Mouse (Mus musculus) embryonic facial prominence, embryonic 14.5 days (tissue): ENCODE measurements around the gene Ptprg. TPM values are rescaled to one million over a fixed set of nuclear protein-coding genes. Genes with fewer than 3 reads are reported as not detected.

Source experiments
- ATAC-seq: fragments of 200-750 bp; cut with Nextera tagmentation; 2 replicates; pipeline ENCODE4 v1.8.0; 2017; ENCODE audit warnings: low read depth, moderate number of reproducible peaks, moderate TSS enrichment
- DNase-seq: peaks from one replicate; pipeline ENCODE4 v3.0.0-alpha.2; 2015; ENCODE audit warnings: low spot score
- H3K27ac ChIP-seq: fragments of 300-500 bp; sonication (generic); replicated peaks from 2 replicates; pipeline ENCODE4 v1.5.1; 2014; ENCODE audit warnings: low read depth, mild to moderate bottlenecking, low read length, moderate library complexity
- H3K27me3 ChIP-seq: fragments of 300-500 bp; sonication (generic); replicated peaks from 2 replicates; pipeline ENCODE4 v1.6.1; 2014; ENCODE audit warnings: low read length; ENCODE audit not compliant: control insufficient read depth, insufficient read depth
- H3K36me3 ChIP-seq: fragments of 300-500 bp; sonication (generic); 2 replicates; pipeline ENCODE4 v1.6.1; 2014; ENCODE audit warnings: low read length, mixed read lengths; ENCODE audit not compliant: control insufficient read depth, insufficient read depth
- H3K4me1 ChIP-seq: fragments of 300-500 bp; sonication (generic); 2 replicates; pipeline ENCODE4 v1.6.1; 2014; ENCODE audit warnings: antibody characterized with exemption, low read length; ENCODE audit not compliant: control insufficient read depth, insufficient read depth
- H3K4me2 ChIP-seq: fragments of 300-500 bp; sonication (generic); 2 replicates; pipeline ENCODE4 v1.6.1; 2014; ENCODE audit warnings: low read depth, mild to moderate bottlenecking, low read length, moderate library complexity, mixed read lengths
- H3K4me3 ChIP-seq: fragments of 300-500 bp; sonication (generic); 2 replicates; pipeline ENCODE4 v1.5.1; 2014; ENCODE audit warnings: low read depth, mild to moderate bottlenecking, low read length
- H3K9ac ChIP-seq: fragments of 300-500 bp; sonication (generic); 2 replicates; pipeline ENCODE4 v1.6.1; 2014; ENCODE audit warnings: low read depth, mild to moderate bottlenecking, low read length, moderate library complexity, mixed read lengths
- H3K9me3 ChIP-seq: fragments of 300-500 bp; sonication (generic); 2 replicates; pipeline ENCODE4 v1.6.1; 2016; ENCODE audit warnings: low read length; ENCODE audit not compliant: control insufficient read depth
- WGBS: fragments of 180-500 bp; shearing (Covaris S2); extraction: QIAGEN DNeasy Blood & Tissue Kit; methylation state at CpG from one replicate; pipeline ENCODE4 v1.1.7; 2014; 5-methylcytosine and 5-hydroxymethylcytosine counted together
- polyA plus RNA-seq: library from polyadenylated mRNA; unstranded; fragments of >200 nt; fragmentation: Nextera tagmentation; extraction: Ambion mirVana; gene quantifications from 2 replicates; pipeline ENCODE4 v1.2.1, GENCODE M21; 2014

Ptprg gene
- polyA plus RNA-seq, 1 experiment from 2014 or later, result 23.5 TPM

DNA sequence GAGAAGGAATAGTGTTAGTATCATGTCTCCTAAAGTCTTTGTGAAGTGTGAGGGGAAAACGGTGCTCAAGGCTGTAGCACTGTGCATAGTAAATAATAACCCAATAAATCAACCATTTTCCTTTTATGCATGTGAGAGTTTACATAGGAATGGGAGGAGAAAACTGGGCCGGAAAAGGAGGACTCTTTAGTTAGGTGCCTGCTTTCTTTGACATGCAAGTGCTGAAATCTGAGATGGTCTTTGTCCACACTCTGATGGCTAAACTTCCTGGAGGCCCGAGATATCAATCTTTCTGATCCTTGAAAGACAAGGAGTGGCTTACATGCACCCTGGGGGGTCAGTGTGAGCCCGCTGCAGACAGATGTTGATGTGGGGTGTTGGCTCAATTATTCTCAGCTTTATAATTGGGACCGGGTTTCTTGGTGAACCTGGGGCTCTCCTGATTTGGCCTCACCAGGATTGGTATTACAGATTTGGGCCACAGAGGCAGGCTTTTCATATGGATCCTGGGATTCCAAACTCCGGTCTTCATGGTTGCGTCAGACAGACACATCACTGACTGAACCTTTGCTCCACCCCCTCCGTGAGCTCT lies 7.4 kb downstream of the Ptprg start:
- Histone ChIP-seq H3K36me3 (no peaks in the 10 kb centered on the region), H3K9ac (no peak overlapping the region), H3K27me3 (no peaks in the 10 kb centered on the region), H3K9me3 (0 out of 2 replicates have a peak, but pooled peaks cover 3% of the 10 kb centered on the region), H3K4me1 (peaks cover 12% of the 10 kb centered on the region; the same call in 1 of the 2 replicates), H3K27ac (no peak overlapping the region), H3K4me3 (no peak overlapping the region), H3K4me2 (no peak overlapping the region)
- ATAC-seq, result no peak
- DNase-seq, result no peak
- 51% methylated on average over 8 of the region's 8 CpGs for WGBS

DNA sequence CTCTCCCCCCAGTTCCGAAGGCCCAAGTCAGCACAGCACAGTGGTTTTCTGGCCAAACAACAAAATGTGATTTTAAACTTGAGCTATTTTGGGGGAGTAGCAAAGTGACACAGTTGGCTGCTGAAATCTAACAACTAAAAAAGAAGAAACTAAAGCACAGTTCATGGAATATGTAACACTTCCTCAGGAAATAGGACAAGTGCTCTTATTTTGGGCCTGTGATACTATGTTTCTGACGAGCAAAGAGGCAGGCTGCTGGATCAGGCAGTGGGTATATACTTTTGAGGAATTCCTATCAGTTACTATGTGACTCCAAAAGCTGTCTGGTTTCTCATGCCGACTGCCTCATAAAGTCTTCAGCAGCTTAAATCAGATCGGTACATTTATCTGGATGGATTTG lies 8.1 kb downstream of the Ptprg start:
- no peaks in the 10 kb centered on the region for H3K36me3 ChIP-seq
- 81% methylated on average over 4 of the region's 4 CpGs for WGBS
- no peaks in the 10 kb centered on the region for H3K27me3 ChIP-seq
- peaks cover 8% of the 10 kb centered on the region; the same call in 1 of the 2 replicates for H3K4me1 ChIP-seq
- no peak overlapping the region for H3K4me3 ChIP-seq
- no peak overlapping the region for H3K27ac ChIP-seq
- no peak overlapping the region for H3K4me2 ChIP-seq
- no peak overlapping the region for H3K9ac ChIP-seq
- DNase-seq (no peak), ATAC-seq (no peak)
- 0 out of 2 replicates have a peak, but pooled peaks cover 3% of the 10 kb centered on the region for H3K9me3 ChIP-seq

DNA sequence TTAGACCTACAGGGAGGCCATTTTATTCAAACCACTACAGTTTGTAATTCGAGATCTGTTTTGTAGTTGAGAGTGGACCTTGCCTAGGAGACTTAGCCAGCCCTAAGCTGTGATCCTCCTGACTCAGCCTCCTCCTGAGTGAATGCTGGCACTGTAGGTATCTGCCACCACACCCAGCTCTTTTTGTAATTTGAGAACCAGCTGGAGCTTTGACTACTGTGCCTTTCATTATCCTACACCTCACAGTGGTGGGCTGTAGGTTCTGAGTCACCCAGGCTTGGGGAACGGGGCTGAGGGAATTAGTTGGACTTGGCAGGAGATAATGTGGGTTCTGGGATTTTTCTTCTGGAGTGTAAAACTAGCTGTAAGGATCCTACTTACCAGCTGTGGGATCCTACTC lies 9.5 kb downstream of the Ptprg start:
- Histone ChIP-seq H3K36me3 (no peaks in the 10 kb centered on the region), H3K4me1 (no peaks in the 10 kb centered on the region), H3K27ac (no peak overlapping the region), H3K9ac (no peak overlapping the region), H3K4me2 (no peak overlapping the region), H3K27me3 (no peaks in the 10 kb centered on the region), H3K4me3 (no peak overlapping the region), H3K9me3 (0 out of 2 replicates have a peak, but pooled peaks cover 3% of the 10 kb centered on the region)
- ATAC-seq (no peak), DNase-seq (no peak)
- 89% methylated on average over 2 of the region's 2 CpGs for WGBS

DNA sequence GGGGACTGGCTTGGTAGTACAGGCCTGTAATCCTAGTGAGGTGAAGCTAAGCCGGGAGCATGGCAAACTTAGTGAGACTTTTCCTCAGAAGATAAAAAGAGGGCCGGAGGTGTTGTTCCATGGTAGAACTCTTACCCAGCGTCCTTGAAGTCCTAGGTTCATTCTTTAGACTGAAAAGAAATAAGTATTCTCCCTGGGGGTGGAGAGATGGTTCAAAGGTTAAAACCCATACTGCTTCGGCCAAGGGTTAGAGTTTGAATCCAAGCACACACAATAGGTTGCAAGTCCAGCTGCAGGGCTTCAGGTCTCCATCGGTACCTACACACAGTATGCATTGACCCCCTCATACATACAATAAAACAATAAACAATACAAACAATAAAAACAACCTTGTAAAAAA lies 10.3 kb downstream of the Ptprg start:
- H3K4me1 ChIP-seq, result no peaks in the 10 kb centered on the region
- 87% methylated on average over 5 of the region's 5 CpGs for whole genome bisulfite sequencing
- no peak overlapping the region for H3K27ac ChIP-seq
- H3K4me3 ChIP-seq, result no peak overlapping the region
- H3K27me3 ChIP-seq, result no peaks in the 10 kb centered on the region
- no peaks in the 10 kb centered on the region for H3K36me3 ChIP-seq
- no peak overlapping the region for H3K4me2 ChIP-seq
- H3K9ac ChIP-seq, result no peak overlapping the region
- 0 out of 2 replicates have a peak, but pooled peaks cover 3% of the 10 kb centered on the region for H3K9me3 ChIP-seq
- no peak for ATAC-seq
- DNase-seq, result no peak

DNA sequence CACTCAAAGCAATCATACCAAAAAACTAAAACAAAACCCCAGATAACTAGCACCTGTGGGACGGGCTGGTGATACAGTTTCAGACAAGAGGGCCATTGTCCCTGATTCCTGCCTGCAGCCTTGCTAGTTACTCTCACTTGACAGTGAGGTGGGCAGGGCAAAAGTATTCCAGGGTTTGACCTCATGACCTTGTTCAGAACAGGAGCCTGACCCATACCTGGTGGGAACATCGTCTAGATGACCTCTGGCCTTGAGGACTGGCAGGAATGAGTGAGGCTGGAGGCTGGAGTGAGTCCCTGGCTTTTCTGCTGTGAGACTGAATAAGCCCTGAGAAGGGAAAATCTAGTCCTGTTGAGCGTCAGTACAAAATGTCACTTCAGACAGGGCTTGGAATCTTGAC lies 11.1 kb downstream of the Ptprg start:
- H3K9ac ChIP-seq, result no peak overlapping the region
- no peaks in the 10 kb centered on the region for H3K4me1 ChIP-seq
- H3K4me3 ChIP-seq, result no peak overlapping the region
- 60% methylated on average over 3 of the region's 3 CpGs for WGBS
- no peaks in the 10 kb centered on the region for H3K27me3 ChIP-seq
- DNase-seq, result no peak
- no peak overlapping the region for H3K4me2 ChIP-seq
- H3K27ac ChIP-seq, result no peak overlapping the region
- H3K9me3 ChIP-seq, result 0 out of 2 replicates have a peak, but pooled peaks cover 3% of the 10 kb centered on the region
- no peak for ATAC-seq
- no peaks in the 10 kb centered on the region for H3K36me3 ChIP-seq

DNA sequence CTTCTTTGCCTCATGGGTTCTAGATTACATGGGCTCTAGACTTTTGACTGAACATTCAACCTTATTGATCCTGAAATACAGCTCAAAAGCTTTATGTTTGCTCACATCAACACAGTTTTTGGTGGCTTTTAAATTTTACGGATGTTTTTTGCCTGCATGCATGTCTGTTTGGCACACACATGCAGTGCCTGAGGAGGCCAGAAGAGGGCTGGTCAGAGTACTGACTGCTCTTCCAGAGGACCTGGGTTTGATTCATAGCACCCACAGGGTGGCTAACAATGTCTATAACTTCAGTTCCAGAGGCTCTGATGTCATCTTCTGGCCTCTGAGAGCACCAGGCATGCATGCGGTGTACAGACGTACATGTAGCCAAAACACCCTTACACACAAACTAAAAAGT lies 12.0 kb downstream of the Ptprg start:
- H3K27ac ChIP-seq, result no peak overlapping the region
- no peak overlapping the region for H3K4me2 ChIP-seq
- H3K4me3 ChIP-seq, result no peak overlapping the region
- no peaks in the 10 kb centered on the region for H3K4me1 ChIP-seq
- ATAC-seq (no peak), DNase-seq (no peak)
- 0 out of 2 replicates have a peak, but pooled peaks cover 3% of the 10 kb centered on the region for H3K9me3 ChIP-seq
- WGBS, result 93% methylated on average over 3 of the region's 3 CpGs
- no peaks in the 10 kb centered on the region for H3K27me3 ChIP-seq
- no peak overlapping the region for H3K9ac ChIP-seq
- H3K36me3 ChIP-seq, result no peaks in the 10 kb centered on the region

DNA sequence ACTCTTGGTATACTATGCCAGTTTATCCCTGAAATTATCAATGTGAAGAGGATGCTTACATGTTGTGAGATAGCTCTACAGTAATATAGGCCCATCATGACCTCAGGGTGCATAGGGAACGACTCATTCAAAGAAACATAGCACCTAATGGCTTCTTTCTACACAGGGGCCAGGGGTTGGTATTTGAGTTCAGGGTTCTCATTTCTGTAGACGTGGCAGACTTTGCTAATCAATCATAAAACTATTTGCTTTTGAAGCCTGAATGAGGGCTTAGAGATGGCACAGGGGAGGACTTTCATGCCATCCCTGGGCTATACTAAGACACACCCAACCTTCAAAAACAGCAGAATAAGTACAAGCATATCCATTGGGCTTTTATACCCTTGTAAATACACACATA lies 16.4 kb downstream of the Ptprg start:
- DNase-seq (no peak), ATAC-seq (no peak)
- no peaks in the 10 kb centered on the region for H3K27me3 ChIP-seq
- no peak overlapping the region for H3K9ac ChIP-seq
- no peak overlapping the region for H3K4me2 ChIP-seq
- H3K27ac ChIP-seq, result no peak overlapping the region
- H3K4me1 ChIP-seq, result peaks cover 4% of the 10 kb centered on the region; the same call in 1 of the 2 replicates
- no peaks in the 10 kb centered on the region for H3K9me3 ChIP-seq
- H3K36me3 ChIP-seq, result no peaks in the 10 kb centered on the region
- 54% methylated on average over 2 of the region's 2 CpGs for WGBS
- no peak overlapping the region for H3K4me3 ChIP-seq

DNA sequence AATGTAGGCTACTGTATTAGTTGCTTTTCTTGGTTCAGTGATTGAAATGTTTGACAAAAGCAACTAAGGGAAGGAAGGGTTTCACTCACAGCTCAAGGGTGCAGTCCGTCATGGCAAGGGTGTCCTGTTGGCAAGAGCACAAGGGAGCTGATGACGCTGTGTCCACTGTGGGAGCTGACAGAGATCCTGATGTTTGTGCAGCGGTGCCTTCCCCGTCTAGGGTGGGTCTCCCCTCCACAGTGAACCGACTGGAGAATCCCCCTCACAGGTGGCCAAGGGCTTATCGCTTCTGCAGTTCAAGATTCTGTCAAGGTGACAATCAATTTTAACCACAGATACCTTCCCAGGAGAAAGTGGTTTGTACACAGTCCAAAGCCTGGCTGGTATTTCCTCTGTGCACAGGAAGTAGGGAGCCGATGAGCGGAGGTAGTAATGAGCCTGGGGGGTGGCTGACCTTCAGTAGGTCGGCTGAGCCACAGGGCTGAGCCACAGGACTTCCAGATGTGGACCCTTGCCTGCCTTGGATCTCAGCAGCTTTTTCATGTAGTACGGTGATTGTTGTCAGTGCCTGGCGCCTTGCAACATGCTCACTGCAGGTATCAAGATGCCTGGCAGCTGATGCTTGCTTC lies 18.5 kb downstream of the Ptprg start:
- H3K9ac ChIP-seq, result no peak overlapping the region
- WGBS, result 49% methylated on average over 11 of the region's 11 CpGs
- no peak overlapping the region for H3K4me2 ChIP-seq
- DNase-seq (no peak), ATAC-seq (no peak)
- H3K4me1 ChIP-seq, result peaks cover 4% of the 10 kb centered on the region; the same call in 1 of the 2 replicates
- H3K9me3 ChIP-seq, result no peaks in the 10 kb centered on the region
- no peaks in the 10 kb centered on the region for H3K27me3 ChIP-seq
- no peaks in the 10 kb centered on the region for H3K36me3 ChIP-seq
- H3K4me3 ChIP-seq, result no peak overlapping the region
- no peak overlapping the region for H3K27ac ChIP-seq

DNA sequence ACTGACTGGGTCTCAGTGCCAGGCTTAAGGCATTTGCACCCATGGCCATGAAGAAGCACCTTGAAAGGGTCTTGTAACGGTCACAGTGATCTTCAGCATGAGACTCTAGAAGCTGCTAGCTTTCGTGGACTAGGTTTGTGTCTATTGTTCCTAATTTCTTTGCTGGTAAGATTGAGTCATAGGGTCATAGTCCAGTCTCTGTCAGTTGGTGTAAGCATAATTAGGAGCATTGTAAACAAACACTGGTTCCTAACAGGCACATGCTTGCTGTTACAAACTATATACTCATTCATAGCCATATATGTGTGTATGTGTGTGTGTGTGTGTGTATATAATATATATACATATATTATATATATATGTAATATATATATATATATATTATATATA lies 19.1 kb downstream of the Ptprg start:
- peaks cover 8% of the 10 kb centered on the region; the same call in 1 of the 2 replicates for H3K4me1 ChIP-seq
- WGBS, result 85% methylated on average over 2 of the region's 2 CpGs
- H3K36me3 ChIP-seq, result no peaks in the 10 kb centered on the region
- no peak for ATAC-seq
- no peak overlapping the region for H3K9ac ChIP-seq
- no peak overlapping the region for H3K4me3 ChIP-seq
- H3K9me3 ChIP-seq, result no peaks in the 10 kb centered on the region
- no peak for DNase-seq
- no peaks in the 10 kb centered on the region for H3K27me3 ChIP-seq
- no peak overlapping the region for H3K27ac ChIP-seq
- no peak overlapping the region for H3K4me2 ChIP-seq
